Mouse (Mus musculus) liver, embryonic 12.5 days (tissue): ENCODE results near the gene Celf5. TPM values are rescaled to one million over a fixed set of nuclear protein-coding genes. Genes with fewer than 3 reads are reported as not detected.
A peak's percentile ranks its signal among the peaks of the same experiment; 100 is the strongest.

Source experiments
- ATAC-seq: fragments of 200-750 bp; cut with Nextera tagmentation; 2 replicates; pipeline ENCODE4 v1.8.0; 2017; ENCODE audit warnings: moderate number of reproducible peaks, mild to moderate bottlenecking, moderate library complexity
- H3K27ac ChIP-seq: fragments of 300-500 bp; sonication (generic); 2 replicates; pipeline ENCODE4 v1.5.1; 2016; ENCODE audit warnings: mild to moderate bottlenecking
- H3K27me3 ChIP-seq: fragments of 300-500 bp; sonication (generic); replicated peaks from 2 replicates; pipeline ENCODE4 v1.6.1; 2016; ENCODE audit warnings: mild to moderate bottlenecking, moderate library complexity
- H3K36me3 ChIP-seq: fragments of 300-500 bp; sonication (generic); 2 replicates; pipeline ENCODE4 v1.6.1; 2016; ENCODE audit warnings: mild to moderate bottlenecking, moderate library complexity
- H3K4me1 ChIP-seq: fragments of 300-500 bp; sonication (generic); 2 replicates; pipeline ENCODE4 v1.6.1; 2016
- H3K4me2 ChIP-seq: fragments of 300-500 bp; sonication (generic); 2 replicates; pipeline ENCODE4 v1.6.1; 2016; ENCODE audit warnings: mild to moderate bottlenecking, moderate library complexity
- H3K4me3 ChIP-seq: fragments of 300-500 bp; sonication (generic); 2 replicates; pipeline ENCODE4 v1.5.1; 2016; ENCODE audit warnings: mild to moderate bottlenecking, moderate library complexity
- H3K9ac ChIP-seq: fragments of 300-500 bp; sonication (generic); 2 replicates; pipeline ENCODE4 v1.6.1; 2016; ENCODE audit warnings: mild to moderate bottlenecking, moderate library complexity
- H3K9me3 ChIP-seq: fragments of 300-500 bp; sonication (generic); replicated peaks from 2 replicates; pipeline ENCODE4 v1.6.1; 2016; ENCODE audit warnings: mild to moderate bottlenecking, moderate library complexity
- WGBS: fragments of 180-500 bp; shearing (Covaris S2); methylation state at CpG from one replicate; pipeline ENCODE4 v1.1.7; 2016; ENCODE audit not compliant: insufficient replicate concordance; 5-methylcytosine and 5-hydroxymethylcytosine counted together
- polyA plus RNA-seq: library from polyadenylated mRNA; unstranded; fragments of >200 nt; fragmentation: Nextera tagmentation; extraction: Ambion mirVana; gene quantifications from 2 replicates; pipeline ENCODE4 v1.2.1, GENCODE M21; 2016

Celf5 gene
- polyA plus RNA-seq, 1 experiment from 2014 or later: 0.05 TPM

DNA sequence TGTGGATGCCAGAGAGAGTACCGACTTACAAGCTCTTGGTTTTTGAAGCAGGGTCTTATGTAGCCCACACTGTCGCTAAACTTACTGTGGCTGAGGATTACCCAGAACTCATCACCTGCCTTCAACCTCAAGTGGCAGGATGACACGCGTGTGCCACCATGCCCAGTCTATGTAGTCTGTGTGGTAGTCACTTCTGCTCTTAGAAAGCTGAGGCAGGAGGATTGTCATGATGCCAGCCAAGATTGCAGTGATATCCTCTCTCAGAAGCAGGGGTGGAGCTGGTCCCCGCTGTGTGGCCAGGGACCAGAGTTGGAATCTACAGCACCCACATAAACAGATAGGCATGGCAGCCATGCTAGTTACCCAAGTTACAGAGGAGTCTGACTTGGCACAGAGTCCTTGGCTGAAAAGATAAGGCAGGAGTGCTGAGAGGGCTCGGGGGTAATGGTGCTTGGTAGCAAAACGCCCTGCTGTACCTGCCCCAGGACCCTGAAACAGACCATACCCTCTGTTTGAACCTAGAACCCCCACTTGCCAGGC is 3.0 kb upstream of the Celf5 start:
- WGBS: 56% methylated on average over 7 of the region's 7 CpGs
- Histone ChIP-seq H3K27ac (no peak overlapping the region), H3K36me3 (peaks cover 45% of the 10 kb centered on the region), H3K4me1 (peaks cover 12% of the 10 kb centered on the region), H3K4me2 (no peak overlapping the region), H3K27me3 (peaks cover 28% of the 10 kb centered on the region), H3K9ac (no peak overlapping the region), H3K4me3 (no peak overlapping the region), H3K9me3 (no peaks in the 10 kb centered on the region)
- no peak for ATAC-seq

DNA sequence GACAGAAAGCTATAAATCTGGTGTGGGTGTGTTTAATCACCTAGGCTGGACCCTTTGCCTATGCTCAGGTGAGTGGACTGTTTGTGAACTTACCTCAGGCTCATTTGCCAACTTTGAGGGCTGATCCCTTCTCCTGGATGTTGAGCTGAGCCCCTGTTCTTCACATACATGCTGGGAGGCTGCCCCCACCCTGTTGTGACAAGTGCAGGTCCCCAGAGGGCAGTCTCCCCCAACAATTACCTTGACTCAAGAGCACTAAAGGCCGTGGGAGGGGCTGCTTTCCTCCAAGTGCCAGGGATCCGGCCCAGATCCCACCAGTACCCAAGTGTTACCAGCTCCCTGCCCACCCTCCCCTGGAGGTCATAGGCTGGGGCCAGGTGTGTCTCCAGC is 2.5 kb upstream of the Celf5 start:
- Histone ChIP-seq H3K27ac (no peak overlapping the region), H3K4me2 (no peak overlapping the region), H3K9ac (no peak overlapping the region), H3K4me1 (peaks cover 12% of the 10 kb centered on the region), H3K27me3 (peaks cover 33% of the 10 kb centered on the region), H3K36me3 (peaks cover 40% of the 10 kb centered on the region), H3K9me3 (no peaks in the 10 kb centered on the region), H3K4me3 (no peak overlapping the region)
- no peak for ATAC-seq
- WGBS: 10% methylated on average over 2 of the region's 2 CpGs

DNA sequence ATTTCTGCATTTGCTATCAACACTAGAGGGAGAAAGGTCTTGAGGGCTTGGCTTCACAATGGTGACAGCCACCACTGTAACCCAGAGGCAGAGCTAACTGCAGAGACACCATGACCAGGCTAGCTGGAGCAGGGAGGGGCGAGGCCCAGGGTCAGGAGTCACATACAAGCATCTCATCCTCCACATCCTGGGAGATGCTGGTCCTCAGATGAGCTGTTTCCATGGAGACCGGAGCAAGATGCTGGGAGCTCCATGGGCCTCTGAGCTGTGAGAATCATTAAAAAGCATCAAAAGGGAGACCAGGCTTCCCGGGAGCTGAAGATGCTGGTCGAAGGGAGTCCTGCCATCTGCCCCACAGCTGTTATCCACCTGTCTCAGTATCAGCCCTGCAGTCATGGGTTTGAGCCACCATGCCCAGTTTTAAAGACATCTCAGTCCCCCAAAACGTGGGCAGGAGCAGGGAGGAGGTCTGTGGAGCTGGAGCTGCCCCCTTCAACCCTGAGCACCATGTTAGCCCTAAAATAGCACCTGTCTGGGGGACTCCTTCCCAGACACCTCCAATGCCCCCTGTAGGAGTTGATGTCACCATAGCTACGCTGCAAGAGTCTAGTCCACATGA is 2.0 kb upstream of the Celf5 start:
- no peak overlapping the region for H3K27ac ChIP-seq
- no peak for ATAC-seq
- H3K9ac ChIP-seq: no peak overlapping the region
- peaks cover 35% of the 10 kb centered on the region for H3K36me3 ChIP-seq
- WGBS: 61% methylated on average over 6 of the region's 6 CpGs
- no peak overlapping the region for H3K4me2 ChIP-seq
- no peak overlapping the region for H3K4me3 ChIP-seq
- peaks cover 12% of the 10 kb centered on the region for H3K4me1 ChIP-seq
- H3K27me3 ChIP-seq: peaks cover 38% of the 10 kb centered on the region
- no peaks in the 10 kb centered on the region for H3K9me3 ChIP-seq

DNA sequence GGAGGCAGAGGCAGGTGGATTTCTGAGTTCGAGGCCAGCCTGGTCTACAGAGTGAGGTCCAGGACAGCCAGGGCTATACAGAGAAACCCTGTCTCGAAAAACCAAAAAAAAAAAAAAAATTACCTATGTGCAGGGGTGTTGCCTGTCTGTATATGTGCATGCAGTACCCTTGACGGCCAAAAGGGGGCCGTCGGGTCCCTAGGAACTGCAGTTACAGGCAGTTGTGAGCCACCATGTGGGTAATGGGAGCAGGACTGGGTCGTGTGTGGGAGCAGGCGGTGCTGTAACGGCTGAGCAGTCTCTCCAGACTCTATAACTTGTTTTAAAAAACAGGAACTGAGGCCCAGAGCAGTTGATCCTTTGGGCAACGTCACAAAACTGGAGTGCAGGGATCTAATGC is 1.5 kb upstream of the Celf5 start:
- Histone ChIP-seq H3K27ac (no peak overlapping the region), H3K9me3 (no peaks in the 10 kb centered on the region), H3K27me3 (peaks cover 39% of the 10 kb centered on the region), H3K4me3 (no peak overlapping the region), H3K36me3 (peaks cover 29% of the 10 kb centered on the region), H3K4me1 (peaks cover 12% of the 10 kb centered on the region), H3K9ac (no peak overlapping the region), H3K4me2 (no peak overlapping the region)
- WGBS: 14% methylated on average over 9 of the region's 9 CpGs
- ATAC-seq: no peak

DNA sequence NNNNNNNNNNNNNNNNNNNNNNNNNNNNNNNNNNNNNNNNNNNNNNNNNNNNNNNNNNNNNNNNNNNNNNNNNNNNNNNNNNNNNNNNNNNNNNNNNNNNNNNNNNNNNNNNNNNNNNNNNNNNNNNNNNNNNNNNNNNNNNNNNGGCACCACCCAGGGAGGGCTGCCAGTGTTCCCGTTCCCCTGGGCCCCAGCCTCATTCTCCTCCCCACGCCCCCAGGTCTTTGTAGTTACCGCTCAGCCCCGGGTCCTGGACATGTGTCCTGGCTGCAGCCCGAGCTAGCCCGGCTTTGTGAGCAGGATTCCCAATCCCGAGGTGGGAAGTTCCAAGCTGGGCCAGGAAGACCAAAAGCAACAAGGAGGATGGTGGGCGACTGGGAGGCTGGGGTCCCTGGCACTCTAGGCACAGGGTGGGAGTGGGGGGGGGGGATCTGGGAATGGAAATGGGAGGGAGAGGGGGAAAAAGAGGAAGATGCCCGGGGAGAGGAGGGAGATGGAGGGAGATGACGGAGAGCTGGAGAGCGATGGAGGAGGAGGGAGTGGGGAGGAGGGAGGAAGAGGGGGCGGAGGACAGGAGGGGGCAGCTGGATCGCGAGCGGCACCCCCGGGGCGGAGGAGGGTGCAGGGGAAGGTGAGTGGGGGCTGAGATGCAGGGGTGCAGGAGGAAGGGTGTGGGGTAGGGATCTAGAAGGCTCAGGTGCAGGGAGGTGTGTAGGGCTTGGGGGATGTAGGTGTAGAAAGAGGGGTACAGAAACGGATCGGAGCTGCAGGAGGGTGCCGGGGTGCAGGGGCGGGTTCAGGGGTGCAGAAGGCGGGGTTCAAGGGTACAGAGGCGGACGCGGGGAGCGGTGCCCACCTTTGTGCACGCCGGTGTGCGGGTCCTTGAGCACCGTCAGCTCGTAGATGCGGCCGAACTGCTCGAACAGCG is 640 bp downstream of the Celf5 start:
- H3K27ac ChIP-seq: no peak overlapping the region
- H3K9me3 ChIP-seq: no peaks in the 10 kb centered on the region
- peak overlapping the region; percentile 72 for H3K4me2 ChIP-seq
- ATAC-seq: no peak
- 8% methylated on average over 31 of the region's 35 CpGs for WGBS
- peak overlapping the region; percentile 46 for H3K4me3 ChIP-seq
- H3K9ac ChIP-seq: 0 out of 2 replicates have a peak overlapping the region, but pooled peaks have one; percentile 24
- H3K36me3 ChIP-seq: peaks cover 8% of the 10 kb centered on the region
- H3K4me1 ChIP-seq: peaks cover 12% of the 10 kb centered on the region
- peaks cover 60% of the 10 kb centered on the region for H3K27me3 ChIP-seq

DNA sequence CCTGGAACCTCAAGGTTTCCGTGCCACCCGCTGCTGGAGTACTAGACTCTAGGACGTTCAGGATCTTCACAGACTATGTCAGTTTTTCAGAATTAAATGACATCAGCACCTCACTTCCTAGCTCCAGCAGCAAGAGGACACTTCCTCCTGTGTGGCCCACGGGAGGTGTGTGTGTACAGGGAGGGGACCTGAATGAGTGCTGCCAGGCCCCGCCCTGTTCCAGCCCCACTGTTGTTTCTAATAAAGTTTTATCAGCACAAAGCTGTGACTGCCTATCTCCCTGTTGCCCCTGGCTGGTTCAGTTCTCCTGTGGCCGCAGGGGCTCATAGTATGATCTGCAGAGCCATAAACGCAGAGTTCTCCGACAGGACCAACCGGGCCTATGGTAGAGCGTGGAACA is 8.0 kb downstream of the Celf5 start:
- H3K4me1 ChIP-seq: no peaks in the 10 kb centered on the region
- H3K4me3 ChIP-seq: no peak overlapping the region

DNA sequence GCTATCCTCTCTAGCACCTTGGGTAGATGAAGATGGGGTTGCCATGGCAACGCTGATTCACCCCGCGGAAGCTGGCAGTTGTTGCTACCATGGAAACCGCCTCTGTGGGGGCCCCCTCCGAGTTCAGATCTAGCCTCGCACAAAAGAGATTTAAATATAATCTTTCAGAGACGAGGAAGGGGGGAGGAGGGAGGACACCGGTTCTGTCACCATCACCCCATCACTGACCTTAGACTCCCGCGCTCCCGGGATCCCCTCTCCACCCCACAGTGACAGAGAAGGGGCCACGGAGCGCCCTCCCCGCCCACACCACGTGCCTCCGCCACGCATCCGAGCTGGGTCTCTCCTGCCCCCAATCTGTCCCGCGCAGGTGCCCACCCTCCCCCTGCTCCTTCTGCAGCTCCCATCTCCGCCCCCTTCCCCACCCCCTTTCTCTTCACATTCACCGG is 9.5 kb downstream of the Celf5 start:
- Histone ChIP-seq H3K4me2 (no peak overlapping the region), H3K36me3 (no peaks in the 10 kb centered on the region), H3K9ac (no peak overlapping the region), H3K27me3 (peaks cover 100% of the 10 kb centered on the region), H3K9me3 (no peaks in the 10 kb centered on the region), H3K27ac (no peak overlapping the region), H3K4me1 (no peaks in the 10 kb centered on the region), H3K4me3 (no peak overlapping the region)
- 6% methylated on average over 22 of the region's 22 CpGs for WGBS
- ATAC-seq: no peak

More for the DNA sequence above, 8.0 kb downstream of the Celf5 start:
- no peak for ATAC-seq
- Histone ChIP-seq H3K9me3 (no peaks in the 10 kb centered on the region), H3K4me2 (no peak overlapping the region), H3K27me3 (peaks cover 96% of the 10 kb centered on the region), H3K36me3 (no peaks in the 10 kb centered on the region), H3K27ac (no peak overlapping the region), H3K9ac (no peak overlapping the region)
- 65% methylated on average over 10 of the region's 10 CpGs for WGBS

DNA sequence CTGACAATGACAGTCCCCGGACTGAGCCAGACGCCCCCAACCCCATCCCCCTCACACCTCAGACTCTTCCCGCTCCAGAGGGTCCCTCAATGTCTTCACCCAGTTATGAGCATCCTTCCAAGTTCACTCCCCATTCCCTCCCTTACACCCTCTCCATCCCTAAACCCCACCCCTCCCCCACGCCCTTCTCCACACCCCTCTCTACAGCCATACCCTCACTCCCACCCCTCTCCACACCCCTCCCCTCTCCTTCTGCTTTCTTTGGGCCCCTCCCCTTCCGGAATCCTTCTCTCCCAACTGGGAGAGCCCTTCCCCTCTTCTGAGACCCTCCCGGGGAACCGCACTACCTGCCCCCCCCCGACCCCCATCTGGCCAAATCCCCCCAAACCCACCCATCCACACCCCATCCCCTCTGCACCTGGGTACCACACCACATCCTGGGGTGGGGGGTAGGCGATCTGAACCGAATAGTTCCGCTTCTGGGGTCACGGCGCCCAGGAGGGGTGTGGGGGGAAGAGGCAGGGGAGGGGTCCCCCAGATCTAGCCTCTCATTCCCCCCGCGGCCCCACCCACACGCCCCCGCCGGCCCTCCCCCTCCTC is 10.0 kb downstream of the Celf5 start:
- H3K9me3 ChIP-seq: no peaks in the 10 kb centered on the region
- 5% methylated on average over 14 of the region's 18 CpGs for WGBS
- no peak overlapping the region for H3K27ac ChIP-seq
- no peak for ATAC-seq
- no peak overlapping the region for H3K4me2 ChIP-seq
- no peaks in the 10 kb centered on the region for H3K36me3 ChIP-seq
- no peak overlapping the region for H3K9ac ChIP-seq
- H3K4me1 ChIP-seq: no peaks in the 10 kb centered on the region
- peaks cover 100% of the 10 kb centered on the region for H3K27me3 ChIP-seq
- H3K4me3 ChIP-seq: no peak overlapping the region

DNA sequence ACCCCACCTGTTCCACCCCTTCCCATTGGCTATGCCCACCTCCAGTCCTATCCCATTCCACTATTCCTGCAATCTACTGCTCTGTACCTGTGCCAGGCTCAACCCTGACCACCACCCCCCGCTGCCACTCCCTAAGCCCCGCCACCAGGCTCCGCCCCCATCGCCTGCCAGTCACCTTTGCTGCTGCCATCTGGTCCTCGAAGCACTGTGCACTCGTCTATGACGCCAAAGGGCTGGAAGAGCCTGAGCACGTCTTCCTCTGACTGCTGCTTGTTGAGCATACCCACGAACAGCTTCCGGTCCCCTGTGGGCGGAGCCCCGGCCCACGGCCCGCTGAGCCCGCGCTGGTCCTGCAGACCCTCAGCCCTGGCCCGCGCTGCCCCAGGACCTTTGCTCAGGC is 12.1 kb downstream of the Celf5 start:
- Histone ChIP-seq H3K9ac (no peak overlapping the region), H3K27me3 (peaks cover 100% of the 10 kb centered on the region), H3K4me2 (no peak overlapping the region), H3K36me3 (no peaks in the 10 kb centered on the region), H3K9me3 (no peaks in the 10 kb centered on the region), H3K27ac (no peak overlapping the region), H3K4me3 (no peak overlapping the region), H3K4me1 (peaks cover under 1% of the 10 kb centered on the region; the same call in 1 of the 2 replicates)
- 29% methylated on average over 18 of the region's 18 CpGs for WGBS
- no peak for ATAC-seq

DNA sequence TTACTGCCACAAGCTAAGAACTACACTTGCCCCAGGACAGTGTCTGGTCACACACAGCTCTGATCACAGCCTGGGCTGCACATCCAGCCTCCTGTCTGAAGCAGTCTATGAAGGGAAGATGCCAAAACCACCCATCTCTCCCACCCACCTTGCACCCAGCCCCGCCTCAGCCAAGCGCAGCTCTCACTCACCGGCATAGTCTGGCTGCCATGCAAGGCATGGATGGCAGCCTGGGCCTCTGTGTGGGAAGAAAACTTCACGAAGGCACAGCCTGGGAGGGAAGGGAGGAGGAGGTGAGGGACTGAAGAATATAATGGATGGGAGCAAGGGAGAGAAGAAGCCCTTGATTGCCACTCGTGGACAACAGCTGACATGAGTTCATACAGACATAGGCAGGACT is 13.3 kb downstream of the Celf5 start:
- H3K27me3 ChIP-seq: peaks cover 100% of the 10 kb centered on the region
- WGBS: 67% methylated on average over 5 of the region's 5 CpGs

DNA sequence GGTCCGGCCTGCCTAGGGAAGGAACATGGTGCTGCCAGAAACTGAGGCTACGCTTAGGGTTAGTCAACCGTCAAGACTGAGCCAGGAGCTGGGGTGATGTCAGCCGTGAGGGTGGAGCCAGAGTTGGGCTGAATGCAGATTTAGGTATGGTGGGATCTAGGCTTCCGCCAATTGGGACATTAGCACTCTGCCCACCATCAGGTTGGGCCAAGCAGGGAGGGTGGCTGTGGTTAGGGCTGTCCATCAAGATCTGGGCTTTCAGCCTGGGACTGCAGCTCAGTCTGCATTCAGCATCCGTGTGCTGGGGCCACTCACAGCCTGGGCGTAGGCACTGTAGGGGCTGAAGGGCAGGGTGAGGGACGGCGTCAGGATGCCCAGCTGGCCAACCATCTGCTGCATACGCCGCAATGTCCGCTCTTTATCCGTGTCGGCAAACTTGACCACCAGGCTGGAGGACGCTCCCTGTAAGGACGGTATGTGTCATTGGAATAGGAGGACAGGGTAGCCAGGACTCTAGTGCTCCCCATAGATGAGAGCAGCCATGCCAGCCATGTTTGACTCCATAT is 14.8 kb downstream of the Celf5 start:
- H3K27ac ChIP-seq: no peak overlapping the region
- peaks cover 100% of the 10 kb centered on the region for H3K27me3 ChIP-seq
- no peak overlapping the region for H3K9ac ChIP-seq
- 63% methylated on average over 16 of the region's 16 CpGs for WGBS
- H3K4me1 ChIP-seq: peaks cover 18% of the 10 kb centered on the region
- H3K4me2 ChIP-seq: no peak overlapping the region
- no peaks in the 10 kb centered on the region for H3K9me3 ChIP-seq
- H3K36me3 ChIP-seq: no peaks in the 10 kb centered on the region
- no peak for ATAC-seq
- H3K4me3 ChIP-seq: no peak overlapping the region

More for the DNA sequence above, 13.3 kb downstream of the Celf5 start:
- no peaks in the 10 kb centered on the region for H3K36me3 ChIP-seq
- no peak overlapping the region for H3K9ac ChIP-seq
- no peak overlapping the region for H3K4me3 ChIP-seq
- no peak overlapping the region for H3K4me2 ChIP-seq
- H3K4me1 ChIP-seq: peaks cover 13% of the 10 kb centered on the region
- H3K9me3 ChIP-seq: no peaks in the 10 kb centered on the region
- H3K27ac ChIP-seq: no peak overlapping the region
- ATAC-seq: no peak
